Mouse (Mus musculus) kidney, postnatal 25 days (tissue): ENCODE data around the gene Pcbp2.
A peak's percentile ranks its signal among the peaks of the same experiment; 100 is the strongest.

Experiments
- DNase-seq, 2 experiments: peaks; one replicate each; pipeline ENCODE4 v3.0.0; 2021; ENCODE audit warnings: mixed read lengths in 2 of 2

Pcbp2 gene

GRCm38 (mm10) chr15:102527936-102528335 is 57.6 kb downstream of the Pcbp2 start:
- peak in 1 of 2 experiments; percentile 28 for DNase-seq

- DNase-seq, result no peak
Observed at GRCm38 (mm10) chr15:102528396-102528795, 58.1 kb downstream of the Pcbp2 start.

- DNase-seq, result no peak
Observed at GRCm38 (mm10) chr15:102530566-102530965, 60.2 kb downstream of the Pcbp2 start.

GRCm38 (mm10) chr15:102531586-102531985 is 61.2 kb downstream of the Pcbp2 start:
- DNase-seq, result no peak

- DNase-seq, result no peak
Observed at GRCm38 (mm10) chr15:102532106-102532900, 62.0 kb downstream of the Pcbp2 start.

GRCm38 (mm10) chr15:102533926-102534325 is 63.6 kb downstream of the Pcbp2 start:
- no peak for DNase-seq

- DNase-seq, result no peak
Observed at GRCm38 (mm10) chr15:102544801-102545200, 74.5 kb downstream of the Pcbp2 start.

GRCm38 (mm10) chr15:102546246-102546645 is 75.9 kb downstream of the Pcbp2 start:
- DNase-seq, result no peak

- peak; percentile 62 to 70 for DNase-seq
Observed at GRCm38 (mm10) chr15:102546677-102547427, 76.5 kb downstream of the Pcbp2 start.

- DNase-seq, result no peak
Observed at GRCm38 (mm10) chr15:102547478-102547877, 77.1 kb downstream of the Pcbp2 start.
